Mouse (Mus musculus) embryonic facial prominence, embryonic 11.5 days (tissue): Measurements from ENCODE around the gene Syt1. TPM values are rescaled to one million over a fixed set of nuclear protein-coding genes. Genes with fewer than 3 reads are reported as not detected.
A peak's percentile ranks its signal among the peaks of the same experiment; 100 is the strongest.

Experiments
- ATAC-seq: fragments of 200-750 bp; cut with Nextera tagmentation; replicated peaks from 2 replicates; pipeline ENCODE4 v1.8.0; 2017; ENCODE audit warnings: low read depth; ENCODE audit not compliant: insufficient number of reproducible peaks, low FRiP score, low TSS enrichment
- DNase-seq: peaks from one replicate; pipeline ENCODE4 v3.0.0-alpha.2; 2015; ENCODE audit warnings: low spot score
- H3K27ac ChIP-seq: fragments of 300-500 bp; sonication (generic); replicated peaks from 2 replicates; pipeline ENCODE4 v1.5.1; 2014; ENCODE audit warnings: mild to moderate bottlenecking, low read depth, low read length, control low read depth
- H3K27me3 ChIP-seq: fragments of 300-500 bp; sonication (generic); 2 replicates; pipeline ENCODE4 v1.6.1; 2014; ENCODE audit warnings: mild to moderate bottlenecking, low read length, moderate library complexity, mixed read lengths; ENCODE audit not compliant: control insufficient read depth, insufficient read depth
- H3K36me3 ChIP-seq: fragments of 300-500 bp; sonication (generic); replicated peaks from 2 replicates; pipeline ENCODE4 v1.6.1; 2014; ENCODE audit warnings: low read depth, mild to moderate bottlenecking, low read length, moderate library complexity, mixed read lengths; ENCODE audit not compliant: control insufficient read depth, insufficient read depth
- H3K4me1 ChIP-seq: fragments of 300-500 bp; sonication (generic); 2 replicates; pipeline ENCODE4 v1.6.1; 2014; ENCODE audit warnings: low read length, mixed read lengths; ENCODE audit not compliant: control insufficient read depth, insufficient read depth
- H3K4me2 ChIP-seq: fragments of 300-500 bp; sonication (generic); 2 replicates; pipeline ENCODE4 v1.6.1; 2014; ENCODE audit warnings: low read depth, mild to moderate bottlenecking, control low read depth, low read length, moderate library complexity
- H3K4me3 ChIP-seq: fragments of 300-500 bp; sonication (generic); 2 replicates; pipeline ENCODE4 v1.5.1; 2014; ENCODE audit warnings: low read depth, low read length, control low read depth
- H3K9ac ChIP-seq: fragments of 300-500 bp; sonication (generic); replicated peaks from 2 replicates; pipeline ENCODE4 v1.6.1; 2014; ENCODE audit warnings: mild to moderate bottlenecking, control low read depth, low read length
- H3K9me3 ChIP-seq: fragments of 300-500 bp; sonication (generic); replicated peaks from 2 replicates; pipeline ENCODE4 v1.6.1; 2016; ENCODE audit warnings: mild to moderate bottlenecking, low read length, inconsistent platforms, mixed read lengths; ENCODE audit not compliant: control insufficient read depth
- WGBS: fragments of 180-500 bp; shearing (Covaris S2); extraction: QIAGEN DNeasy Blood & Tissue Kit; methylation state at CpG from one replicate; pipeline ENCODE4 v1.1.7; 2014; 5-methylcytosine and 5-hydroxymethylcytosine counted together
- polyA plus RNA-seq: library from polyadenylated mRNA; unstranded; fragments of >200 nt; fragmentation: Nextera tagmentation; extraction: Ambion mirVana; gene quantifications from 2 replicates; pipeline ENCODE4 v1.2.1, GENCODE M21; 2014

Gene Syt1
- polyA plus RNA-seq, 1 experiment from 2014 or later: 7.1 TPM

DNA sequence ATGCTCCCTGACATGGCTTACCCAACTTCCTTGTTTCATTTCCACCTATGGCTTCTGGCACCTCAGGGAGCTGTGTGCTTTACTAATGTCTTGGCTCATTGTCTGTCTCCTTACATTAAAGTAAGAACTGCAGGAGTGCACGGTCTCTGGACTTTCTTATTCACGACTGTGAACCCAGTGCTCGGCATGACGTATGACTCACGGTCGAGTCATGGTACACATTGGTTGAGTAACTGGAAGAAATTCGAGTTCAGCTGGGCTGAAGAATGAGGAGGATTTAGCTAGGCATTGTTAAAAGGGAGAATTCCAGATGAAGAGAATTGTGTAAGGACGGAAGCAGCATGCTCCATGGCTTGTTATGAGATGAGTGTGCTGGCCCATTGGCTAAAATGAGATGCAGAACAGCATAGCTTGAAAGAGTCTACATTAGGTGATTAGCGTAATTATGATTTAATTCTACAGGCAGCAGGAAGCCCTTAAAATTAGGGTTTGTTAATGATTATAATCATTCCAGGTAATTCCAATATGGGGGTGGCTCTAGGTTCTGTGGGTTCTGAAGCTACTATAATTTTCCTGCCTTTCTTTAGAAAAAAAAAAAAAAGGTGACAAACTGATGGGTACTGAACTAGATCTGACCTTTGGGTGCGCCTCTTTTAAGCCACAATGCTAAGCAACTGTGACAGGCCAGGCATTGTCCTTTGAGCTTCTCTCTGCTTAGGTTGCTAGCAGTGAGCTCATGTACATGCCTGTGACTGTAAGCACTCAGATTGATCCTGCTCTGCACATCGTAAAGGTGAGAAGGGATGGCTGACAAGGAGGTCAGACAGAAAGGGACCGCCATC, 429.0 kb downstream of the Syt1 start:
- Histone ChIP-seq H3K36me3 (no peaks in the 10 kb centered on the region), H3K4me3 (no peak overlapping the region), H3K27me3 (no peaks in the 10 kb centered on the region), H3K9me3 (no peaks in the 10 kb centered on the region), H3K9ac (no peak overlapping the region), H3K4me1 (no peaks in the 10 kb centered on the region), H3K27ac (no peak overlapping the region), H3K4me2 (no peak overlapping the region)
- ATAC-seq (no peak), DNase-seq (no peak)
- 78% methylated on average over 12 of the region's 12 CpGs for WGBS

DNA sequence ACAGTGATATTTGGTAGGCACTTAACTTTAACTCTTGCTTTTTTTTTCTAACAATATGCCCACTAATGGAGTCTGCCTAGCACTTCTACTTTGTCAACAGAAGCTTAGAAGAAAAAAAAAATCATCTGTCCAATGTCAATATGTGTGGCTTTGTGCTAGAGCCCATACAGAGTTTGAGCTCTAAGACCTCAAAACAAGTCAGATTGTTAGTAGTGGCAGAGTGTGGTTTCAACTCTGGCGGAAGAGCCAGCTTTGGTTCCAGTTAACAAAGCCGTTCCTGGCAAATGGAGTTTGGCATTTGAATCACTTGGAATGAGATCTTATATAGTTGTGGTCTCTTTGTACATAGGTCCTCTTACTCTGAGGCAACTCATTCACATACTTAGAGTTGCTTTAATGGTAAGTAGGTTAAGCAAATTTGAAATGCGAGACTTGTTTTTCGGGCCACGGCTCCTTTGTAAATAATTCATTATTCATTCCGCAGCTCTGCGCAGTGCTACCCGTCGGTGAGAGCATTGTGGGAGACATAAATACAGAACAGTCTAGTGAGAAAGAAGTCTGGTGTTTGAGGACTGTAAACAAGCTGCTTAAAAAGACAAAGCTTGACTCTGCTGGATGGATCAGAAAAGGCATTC, 429.9 kb downstream of the Syt1 start:
- no peak overlapping the region for H3K9ac ChIP-seq
- no peaks in the 10 kb centered on the region for H3K4me1 ChIP-seq
- no peaks in the 10 kb centered on the region for H3K9me3 ChIP-seq
- no peaks in the 10 kb centered on the region for H3K36me3 ChIP-seq
- ATAC-seq: 0 out of 2 replicates have a peak, but pooled peaks have one; percentile 12
- H3K4me2 ChIP-seq: no peak overlapping the region
- WGBS: 70% methylated on average over 9 of the region's 9 CpGs
- H3K27ac ChIP-seq: no peak overlapping the region
- DNase-seq: no peak
- no peaks in the 10 kb centered on the region for H3K27me3 ChIP-seq
- no peak overlapping the region for H3K4me3 ChIP-seq

DNA sequence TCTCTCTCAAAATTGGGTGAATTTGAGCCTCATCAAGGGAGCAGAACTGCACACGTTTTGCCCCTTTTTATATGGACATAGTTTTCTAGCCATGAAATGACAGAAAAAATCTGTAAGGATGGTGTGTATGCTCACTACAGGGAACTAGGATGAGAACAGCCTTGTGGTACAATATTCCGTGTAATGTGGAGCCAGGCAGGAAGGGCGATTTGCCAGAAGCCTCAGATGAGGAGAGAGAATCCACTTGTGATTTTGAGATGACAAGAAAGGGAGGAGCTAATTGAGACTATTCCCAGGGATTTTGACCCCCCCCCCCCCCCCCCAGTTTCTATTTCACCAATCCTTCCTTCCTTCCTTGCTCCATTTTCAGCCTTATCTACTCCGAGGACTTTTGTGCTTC, 431.4 kb downstream of the Syt1 start:
- Histone ChIP-seq H3K27me3 (no peaks in the 10 kb centered on the region), H3K9ac (no peak overlapping the region), H3K4me3 (no peak overlapping the region), H3K36me3 (no peaks in the 10 kb centered on the region), H3K27ac (no peak overlapping the region), H3K9me3 (no peaks in the 10 kb centered on the region), H3K4me1 (no peaks in the 10 kb centered on the region), H3K4me2 (no peak overlapping the region)
- WGBS: 83% methylated on average over 4 of the region's 4 CpGs
- ATAC-seq (no peak), DNase-seq (no peak)

DNA sequence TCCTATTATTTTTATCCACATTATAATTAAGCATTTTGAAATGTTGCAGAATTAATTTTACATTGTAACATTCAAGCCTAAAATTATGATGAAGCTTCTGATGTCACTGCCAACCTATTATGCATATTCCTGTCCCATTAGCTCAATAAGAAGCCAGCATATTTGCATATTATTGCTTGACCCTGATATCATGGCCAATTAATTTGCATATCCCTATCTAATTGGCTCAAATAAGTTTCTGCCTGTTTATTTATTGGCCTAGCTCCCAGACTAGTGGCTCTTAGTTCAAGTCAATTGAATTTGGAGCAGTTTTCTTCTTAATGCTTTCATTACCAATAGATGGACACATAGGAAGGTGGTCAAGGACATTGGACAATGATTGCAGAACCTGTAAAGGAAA, 433.2 kb downstream of the Syt1 start:
- no peaks in the 10 kb centered on the region for H3K4me1 ChIP-seq
- H3K4me2 ChIP-seq: no peak overlapping the region
- H3K9me3 ChIP-seq: no peaks in the 10 kb centered on the region
- H3K4me3 ChIP-seq: no peak overlapping the region
- no peak overlapping the region for H3K9ac ChIP-seq
- ATAC-seq (no peak), DNase-seq (no peak)
- H3K36me3 ChIP-seq: no peaks in the 10 kb centered on the region
- no peaks in the 10 kb centered on the region for H3K27me3 ChIP-seq
- no peak overlapping the region for H3K27ac ChIP-seq

DNA sequence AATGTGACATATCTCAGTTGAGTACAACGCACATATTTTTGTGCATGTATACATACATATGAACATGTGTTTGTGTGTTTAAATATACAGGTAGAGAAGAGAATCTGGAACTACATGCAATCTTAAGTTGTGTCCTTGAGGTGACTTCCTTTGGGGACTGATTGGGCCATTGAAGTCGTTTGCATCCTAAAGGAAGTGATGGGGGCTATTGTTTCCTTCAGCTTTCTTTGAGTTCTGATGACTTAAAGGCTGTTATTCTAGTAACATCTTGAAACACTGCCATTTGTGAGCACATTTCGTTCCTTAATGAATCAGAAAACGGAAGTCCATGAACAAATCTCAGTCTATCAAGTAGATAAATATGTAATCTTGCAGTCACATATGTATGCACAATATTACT, 438.0 kb downstream of the Syt1 start:
- no peaks in the 10 kb centered on the region for H3K4me1 ChIP-seq
- H3K4me2 ChIP-seq: no peak overlapping the region
- no peak overlapping the region for H3K9ac ChIP-seq
- ATAC-seq (no peak), DNase-seq (no peak)
- 81% methylated on average over 4 of the region's 4 CpGs for WGBS
- H3K27ac ChIP-seq: no peak overlapping the region
- H3K27me3 ChIP-seq: no peaks in the 10 kb centered on the region
- H3K9me3 ChIP-seq: no peaks in the 10 kb centered on the region
- no peaks in the 10 kb centered on the region for H3K36me3 ChIP-seq
- no peak overlapping the region for H3K4me3 ChIP-seq

DNA sequence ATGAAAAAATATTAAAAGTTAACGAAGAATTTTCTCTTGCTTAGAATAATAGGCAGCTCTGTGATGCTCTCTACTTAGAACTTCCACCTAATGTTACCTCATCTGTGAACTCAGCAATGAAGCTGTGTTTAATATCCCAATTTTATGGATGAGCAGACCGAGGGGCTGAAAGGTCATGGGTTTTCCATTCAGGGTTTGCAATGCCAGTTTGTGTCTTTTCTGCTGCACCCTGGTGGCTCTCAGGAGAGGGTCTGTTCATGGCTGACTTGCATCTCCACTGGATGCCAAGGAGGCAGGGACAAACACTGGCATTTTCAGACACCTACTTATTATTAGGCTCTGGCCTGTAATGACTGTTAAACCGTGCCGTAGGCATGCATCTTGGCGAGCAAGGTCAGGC, 439.7 kb downstream of the Syt1 start:
- Histone ChIP-seq H3K9ac (no peak overlapping the region), H3K4me3 (no peak overlapping the region), H3K27ac (no peak overlapping the region), H3K36me3 (no peaks in the 10 kb centered on the region), H3K27me3 (no peaks in the 10 kb centered on the region), H3K9me3 (no peaks in the 10 kb centered on the region), H3K4me1 (no peaks in the 10 kb centered on the region), H3K4me2 (no peak overlapping the region)
- 80% methylated on average over 5 of the region's 5 CpGs for WGBS
- ATAC-seq: no peak
- no peak for DNase-seq

DNA sequence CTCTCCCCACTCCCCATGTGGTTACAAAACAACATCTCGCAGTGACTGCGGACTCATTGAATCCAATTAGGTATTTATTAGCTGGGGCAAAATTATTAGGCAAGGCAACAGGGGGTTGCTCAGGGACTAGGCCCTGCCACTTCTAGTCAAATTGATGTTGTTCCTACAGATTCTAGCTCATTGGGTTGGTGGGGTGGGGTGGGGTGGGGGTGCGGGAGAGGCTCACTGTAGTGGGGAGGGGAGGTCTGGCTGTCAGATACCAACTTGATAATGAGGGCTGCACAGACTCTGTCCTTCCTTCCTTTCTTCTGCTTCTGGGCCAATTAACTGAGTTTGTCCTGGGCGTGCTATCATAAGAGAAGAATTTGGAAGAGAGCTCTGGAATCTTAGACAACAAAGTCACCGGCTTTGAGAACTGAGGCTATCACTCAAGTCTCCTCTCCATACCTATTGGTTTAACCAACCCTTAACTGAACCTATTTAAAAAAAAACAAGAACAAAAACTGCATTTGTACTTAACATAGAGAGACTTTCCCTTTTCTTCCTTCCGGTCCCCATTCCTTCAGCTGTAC, 441.1 kb downstream of the Syt1 start:
- Histone ChIP-seq H3K9me3 (no peaks in the 10 kb centered on the region), H3K27ac (no peak overlapping the region), H3K4me2 (no peak overlapping the region), H3K9ac (no peak overlapping the region), H3K36me3 (no peaks in the 10 kb centered on the region), H3K4me1 (no peaks in the 10 kb centered on the region), H3K4me3 (no peak overlapping the region), H3K27me3 (no peaks in the 10 kb centered on the region)
- ATAC-seq: no peak
- WGBS: 73% methylated on average over 6 of the region's 6 CpGs
- DNase-seq: no peak

DNA sequence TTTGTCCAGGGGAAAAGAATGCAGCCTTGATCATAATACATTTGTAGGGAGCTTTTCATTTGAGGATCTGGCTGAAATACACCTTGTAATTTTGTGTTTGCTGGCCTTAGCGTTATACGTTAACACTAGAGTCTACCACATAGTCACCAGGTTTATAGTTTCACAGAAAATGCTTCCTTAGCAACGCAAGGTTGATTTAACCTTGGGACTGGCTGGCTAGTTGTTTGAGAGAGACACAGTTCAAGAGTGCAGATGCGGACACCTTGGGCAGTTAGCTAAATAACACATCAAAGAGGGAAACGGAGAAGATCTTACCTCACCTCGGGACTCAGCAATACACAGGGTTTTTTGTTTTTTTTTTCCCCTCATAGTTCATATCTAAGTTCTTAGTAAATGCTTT, 441.9 kb downstream of the Syt1 start:
- ATAC-seq: no peak
- Histone ChIP-seq H3K4me3 (no peak overlapping the region), H3K36me3 (no peaks in the 10 kb centered on the region), H3K27me3 (no peaks in the 10 kb centered on the region), H3K9me3 (no peaks in the 10 kb centered on the region), H3K27ac (no peak overlapping the region), H3K9ac (no peak overlapping the region), H3K4me2 (no peak overlapping the region), H3K4me1 (no peaks in the 10 kb centered on the region)
- WGBS: 63% methylated on average over 6 of the region's 6 CpGs
- DNase-seq: no peak
